Mouse (Mus musculus) liver, adult 10 weeks (tissue): Measurements from ENCODE around the gene Ebf1. TPM values are rescaled to one million over a fixed set of nuclear protein-coding genes. Genes with fewer than 3 reads are reported as not detected.

Source experiments
- polyA plus RNA-seq: library from polyadenylated mRNA; stranded (reverse); fragments of 350-450 nt; fragmentation: Illumina TruSeq; extraction: RNeasy Lipid Tissue Mini Kit (QIAGEN cat#74804); gene quantifications from one replicate; pipeline ENCODE4 v1.2.3, GENCODE M21; 2014; ENCODE audit warnings: low read depth, low replicate concordance

Ebf1 gene
- polyA plus RNA-seq: 0.13 TPM

GRCm38 (mm10) chr11:44616788-44617712, at the start of gene Ebf1:
TSS of gene Ebf1 (plus strand) at chr11:44617317.

Other genes with a start within 250 kb of the Ebf1 start
- not detected for gene Il12b, start 217.3 kb upstream of the Ebf1 start, polyA plus RNA-seq
- 56.2 TPM for gene Ublcp1, start 146.8 kb upstream of the Ebf1 start, polyA plus RNA-seq
- gene Rnf145, start 98.4 kb upstream of the Ebf1 start, polyA plus RNA-seq: 7.9 TPM